Mouse (Mus musculus) urinary bladder, adult 2 months (tissue): ENCODE data around the gene Tomm20l. TPM values are rescaled to one million over a fixed set of nuclear protein-coding genes. Genes with fewer than 3 reads are reported as not detected.
"Not testable (repeated sequence)": the region's sequence is repeated elsewhere in the genome, so short reads cannot be mapped to it uniquely, and the experiment has no call there.

Experiments used
- DNase-seq: peaks from one replicate; pipeline ENCODE4 v3.0.0; 2022; ENCODE audit warnings: low spot score
- polyA plus RNA-seq: library from polyadenylated mRNA; depleted of rRNA; stranded (reverse); fragments of >200 nt; gene quantifications from 2 replicates; pipeline ENCODE4 v1.2.3, GENCODE M21; 2012; rRNA removed

Tomm20l gene
- polyA plus RNA-seq = not detected in 2 replicates

- peak; percentile 38 for DNase-seq
Measured at GRCm38 (mm10) chr12:71111331-71111730, at the start of gene Tomm20l. Gene Tomm20l (plus strand): TSS chr12:71111428.

- no peak for DNase-seq
Measured at GRCm38 (mm10) chr12:71069846-71070245, 41.4 kb upstream of the Tomm20l start.

DNA sequence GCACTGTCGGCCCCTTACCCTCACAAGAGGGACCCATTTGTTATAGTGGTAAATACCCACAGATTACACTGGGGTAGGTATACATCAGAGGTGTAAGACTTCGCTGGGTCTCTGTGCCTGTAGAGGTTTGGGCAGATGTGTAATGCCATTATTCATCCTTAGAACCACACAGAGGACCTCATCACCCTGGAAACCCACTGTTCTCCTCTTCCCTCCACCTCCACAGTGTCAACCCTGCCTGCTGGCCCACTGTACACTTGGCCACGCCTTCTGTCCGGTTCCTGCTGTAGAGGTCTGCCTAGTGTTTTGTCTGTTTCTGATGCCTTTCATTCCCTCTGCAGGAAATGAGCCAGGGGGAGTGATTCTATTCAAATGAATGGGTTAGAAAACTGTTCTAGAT lies 39.2 kb upstream of the Tomm20l start:
- DNase-seq = no peak

GRCm38 (mm10) chr12:71073113-71073730 lies 38.0 kb upstream of the Tomm20l start:
- DNase-seq = no peak

- no peak for DNase-seq
Measured at GRCm38 (mm10) chr12:71086331-71086730, 24.9 kb upstream of the Tomm20l start.

DNA sequence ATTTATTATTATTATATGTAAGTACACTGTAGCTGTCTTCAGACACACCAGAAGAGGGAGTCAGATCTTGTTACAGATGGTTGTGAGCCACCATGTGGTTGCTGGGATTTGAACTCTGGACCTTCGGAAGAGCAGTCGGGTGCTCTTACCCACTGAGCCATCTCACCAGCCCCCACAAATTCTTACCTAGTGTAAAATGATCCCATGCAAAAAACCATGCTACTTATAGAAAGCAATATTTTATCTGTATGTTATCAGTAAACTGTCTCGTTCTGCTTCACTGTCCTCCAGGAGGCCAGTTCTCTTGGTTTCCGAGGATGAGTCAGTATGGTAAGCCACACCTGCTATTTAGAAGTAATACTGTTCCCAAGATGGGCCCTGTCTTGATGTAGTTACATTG lies 7.0 kb upstream of the Tomm20l start:
- DNase-seq = not testable (repeated sequence)

- DNase-seq = no peak
Measured at GRCm38 (mm10) chr12:71107216-71107771, 3.9 kb upstream of the Tomm20l start.

- no peak for DNase-seq
Measured at GRCm38 (mm10) chr12:71113074-71113473, 1.8 kb downstream of the Tomm20l start.

DNA sequence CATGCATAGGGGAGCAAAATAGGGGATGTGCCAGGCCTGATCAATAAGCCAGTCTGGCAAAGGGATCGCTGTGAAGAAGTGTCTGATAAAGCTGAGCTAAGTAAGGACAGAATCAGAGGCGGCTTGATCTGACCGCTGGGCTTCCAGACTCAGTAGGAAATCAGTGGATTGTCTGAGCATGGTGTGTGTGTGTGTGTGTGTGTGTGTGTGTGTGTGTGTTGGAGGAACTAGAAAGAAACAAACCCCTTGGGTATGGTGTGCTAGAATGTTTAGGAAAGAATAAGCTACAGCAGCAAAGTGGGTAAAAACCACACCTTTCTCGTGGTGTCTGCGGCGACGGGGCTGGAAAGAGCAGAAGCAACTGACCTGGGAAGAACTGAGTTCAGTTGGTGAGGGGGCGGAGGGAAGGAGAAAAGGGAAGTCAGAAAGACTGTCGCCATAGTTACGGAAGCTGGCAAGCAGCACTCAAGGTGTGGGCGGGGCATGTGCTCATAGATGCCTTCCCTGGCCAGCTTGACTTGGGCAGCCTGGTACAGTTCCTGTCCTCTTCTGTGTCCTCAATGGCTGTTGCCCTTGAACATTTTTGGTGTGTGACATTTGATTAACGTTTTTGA lies 2.6 kb downstream of the Tomm20l start:
- DNase-seq = no peak

- no peak for DNase-seq
Measured at GRCm38 (mm10) chr12:71116411-71116810, 5.2 kb downstream of the Tomm20l start.

GRCm38 (mm10) chr12:71122731-71123130 lies 11.5 kb downstream of the Tomm20l start:
- DNase-seq = no peak

- DNase-seq = no peak
Measured at GRCm38 (mm10) chr12:71123286-71123685, 12.1 kb downstream of the Tomm20l start.

DNA sequence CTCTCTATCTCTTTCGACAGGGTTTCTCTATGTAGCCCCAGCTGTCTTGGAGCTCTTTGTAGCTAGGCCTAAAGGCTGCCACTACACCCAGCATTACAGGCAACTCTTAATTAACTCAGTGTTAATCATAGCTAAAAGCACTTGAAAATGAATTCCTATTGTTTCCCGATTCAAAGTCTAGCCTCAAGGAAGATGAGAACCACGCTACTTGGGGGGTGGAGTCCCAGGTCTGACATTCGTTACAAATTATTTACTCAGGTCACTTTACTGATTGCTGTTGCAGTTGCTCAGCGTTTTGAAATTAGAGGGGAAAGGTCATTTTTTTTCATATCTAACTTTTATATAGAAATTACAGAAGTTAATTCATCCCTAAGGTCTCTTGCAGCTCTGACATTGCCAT lies 24.4 kb downstream of the Tomm20l start:
- no peak for DNase-seq

DNA sequence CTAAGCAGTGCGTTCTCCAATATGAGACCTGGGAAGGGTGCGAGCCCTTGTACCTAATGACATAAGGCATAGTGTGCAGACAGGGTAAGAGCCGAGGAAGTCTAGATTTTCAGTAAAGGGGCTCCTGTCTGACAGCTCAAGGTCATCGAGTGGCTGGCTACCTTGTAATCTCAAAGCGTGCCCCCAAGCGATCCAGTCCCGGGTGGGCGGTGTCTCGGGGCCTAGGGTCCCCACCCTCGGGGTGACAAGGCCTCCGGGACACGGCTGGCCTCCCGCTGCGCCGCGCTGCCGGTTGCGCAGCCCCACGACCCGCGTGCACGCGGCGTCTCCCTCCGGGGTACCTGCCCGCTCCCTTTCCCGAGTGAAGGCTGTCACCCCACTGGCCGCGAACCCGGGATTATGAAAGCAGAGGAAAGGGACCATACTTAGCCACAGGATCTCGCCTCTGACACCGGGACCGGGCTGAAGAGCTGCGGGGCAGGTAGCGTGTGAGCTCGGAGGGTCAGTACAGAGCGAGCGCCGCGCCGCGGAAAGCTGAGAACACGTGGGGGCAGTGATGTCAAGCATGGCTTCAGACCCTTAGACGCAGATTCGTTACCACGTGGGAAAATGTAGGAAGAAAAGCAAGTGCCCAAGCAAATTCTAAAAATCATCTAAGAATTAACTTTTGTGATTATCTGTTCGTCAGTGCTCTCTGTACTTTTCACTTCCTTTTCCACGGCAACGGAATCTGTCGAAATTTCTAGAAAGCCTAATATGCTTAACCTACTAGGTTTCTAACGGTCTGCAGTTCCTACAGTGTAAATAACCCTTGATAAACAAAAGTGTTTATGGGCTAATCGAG lies 25.1 kb downstream of the Tomm20l start, which contains the start of the genes Timm9 and 2700049A03Rik:
Gene Timm9, minus strand, starts transcription at position 555 of the 844 bp plus-strand sequence.
Gene 2700049A03Rik, plus strand, starts transcription at position 719 of the 844 bp plus-strand sequence.
- peak; percentile 53 for DNase-seq

GRCm38 (mm10) chr12:71136974-71137491 lies 25.8 kb downstream of the Tomm20l start:
- DNase-seq = peak; percentile 61

DNA sequence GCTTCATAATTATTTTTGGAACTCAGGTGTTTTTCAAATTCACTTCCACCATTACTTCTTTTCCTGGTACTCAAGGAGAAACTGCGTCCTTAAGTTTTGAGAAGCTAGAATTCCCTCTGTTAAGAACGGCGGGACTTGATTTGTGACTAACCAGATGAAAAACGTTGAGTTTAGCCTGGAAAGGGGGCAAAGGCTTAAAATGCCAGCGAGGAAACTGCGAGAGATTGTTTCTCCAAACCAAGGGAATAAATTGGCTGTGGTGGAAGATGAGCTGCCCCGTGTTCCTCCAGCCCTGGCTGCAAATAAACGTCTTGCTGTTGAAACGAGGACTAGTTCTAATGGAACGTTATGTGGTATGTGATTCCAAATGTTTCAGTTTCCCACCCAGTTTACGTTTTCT lies 26.5 kb downstream of the Tomm20l start:
- DNase-seq = no peak

DNA sequence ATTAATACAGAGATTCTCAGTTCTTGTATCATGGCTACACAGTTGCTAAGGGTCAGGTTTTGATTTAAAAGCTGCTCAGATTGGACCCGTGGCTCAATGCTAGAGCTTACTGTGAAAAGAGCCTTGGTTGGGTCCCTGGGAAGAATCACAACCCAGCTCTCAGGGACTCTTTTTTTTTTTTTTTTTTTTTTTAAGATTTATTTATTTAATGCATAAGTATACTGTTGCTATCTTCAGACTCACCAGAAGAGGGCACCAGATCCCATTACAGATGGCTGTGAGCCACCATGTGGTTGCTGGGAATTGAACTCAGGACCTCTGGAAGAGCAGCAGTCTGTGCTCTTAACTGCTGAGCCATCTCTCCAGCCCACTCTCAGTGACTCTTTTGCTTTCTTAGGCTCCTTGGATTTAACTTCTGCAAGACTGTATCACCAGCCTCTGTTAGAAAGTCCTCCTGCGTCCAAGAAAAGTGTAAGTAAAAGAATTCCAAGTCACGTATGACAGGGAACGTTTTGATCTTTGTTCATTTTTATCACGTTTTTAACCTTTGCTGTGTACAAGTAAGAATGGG lies 28.1 kb downstream of the Tomm20l start:
- DNase-seq = no peak

DNA sequence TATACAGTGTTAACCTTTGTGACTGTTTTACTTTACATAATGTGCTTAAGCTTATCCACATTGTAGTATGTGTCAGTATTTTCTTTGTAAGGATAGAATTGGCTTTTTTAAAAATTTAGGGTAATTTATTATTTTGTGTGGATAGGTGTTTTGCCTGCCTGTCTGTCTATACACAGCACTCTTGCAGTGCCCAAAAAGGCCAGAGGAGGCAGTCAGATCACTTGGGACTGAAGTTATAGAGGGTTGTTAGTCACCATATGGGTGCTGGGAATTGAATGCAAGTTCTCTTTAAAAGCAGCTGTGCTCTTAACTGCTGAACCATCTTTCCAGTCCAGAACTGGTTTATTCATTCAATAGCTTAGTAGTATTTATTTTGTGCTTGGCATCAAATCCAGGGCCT lies 30.0 kb downstream of the Tomm20l start:
- DNase-seq = no peak

- no peak for DNase-seq
Measured at GRCm38 (mm10) chr12:71147641-71148040, 36.4 kb downstream of the Tomm20l start.

- no peak for DNase-seq
Measured at GRCm38 (mm10) chr12:71148801-71149200, 37.6 kb downstream of the Tomm20l start.

DNA sequence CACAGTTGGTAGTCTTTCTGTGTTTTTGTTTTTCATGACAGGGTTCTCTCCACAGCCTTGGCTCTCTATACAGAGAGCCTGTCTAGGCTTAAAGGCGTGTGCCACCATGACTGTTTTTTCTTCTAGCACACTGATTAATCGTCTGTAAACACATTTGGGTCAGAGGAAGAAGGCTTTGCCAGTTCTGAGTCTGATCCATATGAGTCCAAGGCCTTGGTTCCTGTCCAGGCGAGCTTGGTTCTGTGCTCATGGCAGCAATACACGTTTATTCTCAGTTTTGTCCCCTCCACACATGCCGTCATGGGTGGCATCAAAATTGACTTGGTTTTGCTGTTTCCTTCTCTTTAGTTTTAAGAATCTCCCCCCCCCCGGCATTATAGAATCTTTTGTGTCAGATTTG lies 38.2 kb downstream of the Tomm20l start:
- DNase-seq = no peak

GRCm38 (mm10) chr12:71150167-71150566 lies 38.9 kb downstream of the Tomm20l start:
- DNase-seq = no peak
